Mouse (Mus musculus) limb, embryonic 11.5 days (tissue): ENCODE measurements around the gene Cdhr3. TPM values are rescaled to one million over a fixed set of nuclear protein-coding genes. Genes with fewer than 3 reads are reported as not detected.

Source experiments
- ATAC-seq: fragments of 200-750 bp; cut with Nextera tagmentation; 2 replicates; pipeline ENCODE4 v1.8.0; 2017; ENCODE audit warnings: low read depth; ENCODE audit not compliant: insufficient number of reproducible peaks, low FRiP score, low TSS enrichment
- DNase-seq: peaks from one replicate; pipeline ENCODE4 v3.0.0-alpha.2; 2015; ENCODE audit warnings: low spot score
- H3K27ac ChIP-seq: fragments of 300-500 bp; sonication (generic); replicated peaks from 2 replicates; pipeline ENCODE4 v1.5.1; 2014; ENCODE audit warnings: low read depth, mild to moderate bottlenecking, low read length
- H3K27me3 ChIP-seq: fragments of 300-500 bp; sonication (generic); 2 replicates; pipeline ENCODE4 v1.6.1; 2014; ENCODE audit warnings: mild to moderate bottlenecking, low read length, mixed read lengths; ENCODE audit not compliant: control insufficient read depth, insufficient read depth
- H3K36me3 ChIP-seq: fragments of 300-500 bp; sonication (generic); 2 replicates; pipeline ENCODE4 v1.6.1; 2014; ENCODE audit warnings: mild to moderate bottlenecking, low read length, moderate library complexity, mixed read lengths; ENCODE audit not compliant: control insufficient read depth, insufficient read depth
- H3K4me1 ChIP-seq: fragments of 300-500 bp; sonication (generic); 2 replicates; pipeline ENCODE4 v1.6.1; 2014; ENCODE audit warnings: low read length, mixed read lengths; ENCODE audit not compliant: control insufficient read depth, insufficient read depth
- H3K4me2 ChIP-seq: fragments of 300-500 bp; sonication (generic); 2 replicates; pipeline ENCODE4 v1.6.1; 2014; ENCODE audit warnings: low read depth, mild to moderate bottlenecking, moderate library complexity; ENCODE audit not compliant: severe bottlenecking
- H3K4me3 ChIP-seq: fragments of 300-500 bp; sonication (generic); 2 replicates; pipeline ENCODE4 v1.5.1; 2014; ENCODE audit warnings: low read depth, low read length
- H3K9ac ChIP-seq: fragments of 300-500 bp; sonication (generic); 2 replicates; pipeline ENCODE4 v1.6.1; 2014; ENCODE audit warnings: mild to moderate bottlenecking, low read length
- H3K9me3 ChIP-seq: fragments of 300-500 bp; sonication (generic); 2 replicates; pipeline ENCODE4 v1.6.1; 2016; ENCODE audit warnings: low read length; ENCODE audit not compliant: control insufficient read depth
- WGBS: fragments of 180-500 bp; shearing (Covaris S2); extraction: QIAGEN DNeasy Blood & Tissue Kit; methylation state at CpG from one replicate; pipeline ENCODE4 v1.1.7; 2014; 5-methylcytosine and 5-hydroxymethylcytosine counted together
- polyA plus RNA-seq: library from polyadenylated mRNA; unstranded; fragments of >200 nt; fragmentation: Nextera tagmentation; extraction: Ambion mirVana; gene quantifications from 2 replicates; pipeline ENCODE4 v1.2.1, GENCODE M21; 2014

The Cdhr3 gene
- polyA plus RNA-seq, 1 experiment from 2014 or later: not detected

GRCm38 (mm10) chr12:33096017-33096416, 3.3 kb upstream of the Cdhr3 start:
- no peak overlapping the region for H3K27ac ChIP-seq
- H3K27me3 ChIP-seq: no peaks in the 10 kb centered on the region
- H3K4me2 ChIP-seq: no peak overlapping the region
- H3K4me3 ChIP-seq: no peak overlapping the region
- ATAC-seq (no peak), DNase-seq (no peak)
- H3K36me3 ChIP-seq: no peaks in the 10 kb centered on the region
- H3K9me3 ChIP-seq: no peaks in the 10 kb centered on the region
- H3K4me1 ChIP-seq: no peaks in the 10 kb centered on the region
- H3K9ac ChIP-seq: no peak overlapping the region
- WGBS: 67% methylated on average over 3 of the region's 3 CpGs

- H3K27ac ChIP-seq: no peak overlapping the region
- H3K36me3 ChIP-seq: no peaks in the 10 kb centered on the region
- no peak for DNase-seq
- no peak overlapping the region for H3K4me2 ChIP-seq
- 73% methylated on average over 2 of the region's 2 CpGs for WGBS
- no peak overlapping the region for H3K9ac ChIP-seq
- ATAC-seq: no peak
- H3K4me3 ChIP-seq: no peak overlapping the region
- no peaks in the 10 kb centered on the region for H3K9me3 ChIP-seq
- no peaks in the 10 kb centered on the region for H3K4me1 ChIP-seq
- H3K27me3 ChIP-seq: no peaks in the 10 kb centered on the region
Observed at GRCm38 (mm10) chr12:33092196-33092595, 479 bp downstream of the Cdhr3 start.

DNA sequence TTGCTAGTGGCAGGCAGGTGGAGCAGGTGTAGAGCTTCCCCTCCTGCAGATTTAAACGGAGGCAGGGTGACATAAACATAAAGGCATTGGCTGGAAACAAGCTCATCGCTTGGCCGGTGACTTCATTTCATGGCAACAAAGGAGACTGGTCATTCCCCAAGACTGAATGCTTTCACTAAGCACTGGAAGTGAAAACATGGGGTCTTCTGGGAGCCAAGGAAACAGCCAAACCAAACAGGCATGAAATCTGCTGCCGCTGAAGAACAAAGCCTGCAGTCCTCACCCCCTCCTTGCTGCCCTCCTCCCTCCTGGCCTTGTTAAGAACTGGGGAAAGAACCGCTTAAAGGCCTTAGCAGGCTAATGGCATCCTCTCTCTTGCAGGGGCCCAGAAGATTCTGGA, 6.5 kb downstream of the Cdhr3 start:
- no peak overlapping the region for H3K27ac ChIP-seq
- ATAC-seq: no peak
- no peaks in the 10 kb centered on the region for H3K4me1 ChIP-seq
- no peak for DNase-seq
- no peak overlapping the region for H3K9ac ChIP-seq
- H3K4me3 ChIP-seq: no peak overlapping the region
- WGBS: 76% methylated on average over 5 of the region's 5 CpGs
- no peak overlapping the region for H3K4me2 ChIP-seq
- no peaks in the 10 kb centered on the region for H3K27me3 ChIP-seq
- H3K9me3 ChIP-seq: no peaks in the 10 kb centered on the region
- H3K36me3 ChIP-seq: no peaks in the 10 kb centered on the region

GRCm38 (mm10) chr12:33084683-33085082, 8.0 kb downstream of the Cdhr3 start:
- H3K9ac ChIP-seq: no peak overlapping the region
- no peak overlapping the region for H3K4me3 ChIP-seq
- H3K9me3 ChIP-seq: no peaks in the 10 kb centered on the region
- no peak overlapping the region for H3K27ac ChIP-seq
- ATAC-seq (no peak), DNase-seq (peak; percentile 74)
- H3K4me2 ChIP-seq: no peak overlapping the region
- no peaks in the 10 kb centered on the region for H3K36me3 ChIP-seq
- 31% methylated on average over 2 of the region's 2 CpGs for WGBS
- H3K27me3 ChIP-seq: no peaks in the 10 kb centered on the region
- no peaks in the 10 kb centered on the region for H3K4me1 ChIP-seq

DNA sequence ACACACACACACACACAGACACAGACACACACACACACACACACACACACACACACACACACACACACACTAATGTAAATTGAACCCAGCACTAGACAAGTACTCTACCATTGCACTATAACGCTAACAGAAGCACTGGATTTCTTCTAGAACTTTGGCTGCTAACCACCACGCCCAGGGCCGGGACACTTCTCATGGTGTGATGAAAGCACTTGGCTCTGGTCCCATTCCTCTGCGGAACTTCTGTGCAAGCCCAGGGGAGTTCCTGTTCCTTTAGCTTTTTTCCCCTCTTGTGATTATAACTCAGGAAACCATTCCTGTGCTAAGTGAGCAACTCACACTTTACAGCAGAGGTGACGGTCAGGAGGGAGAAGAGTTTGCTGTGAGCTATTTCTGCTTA, 9.3 kb downstream of the Cdhr3 start:
- Histone ChIP-seq H3K4me3 (no peak overlapping the region), H3K9me3 (no peaks in the 10 kb centered on the region), H3K27me3 (no peaks in the 10 kb centered on the region), H3K36me3 (no peaks in the 10 kb centered on the region), H3K4me1 (no peaks in the 10 kb centered on the region), H3K27ac (no peak overlapping the region), H3K9ac (no peak overlapping the region), H3K4me2 (no peak overlapping the region)
- DNase-seq (no peak), ATAC-seq (no peak)
- 74% methylated on average over 5 of the region's 5 CpGs for WGBS

DNA sequence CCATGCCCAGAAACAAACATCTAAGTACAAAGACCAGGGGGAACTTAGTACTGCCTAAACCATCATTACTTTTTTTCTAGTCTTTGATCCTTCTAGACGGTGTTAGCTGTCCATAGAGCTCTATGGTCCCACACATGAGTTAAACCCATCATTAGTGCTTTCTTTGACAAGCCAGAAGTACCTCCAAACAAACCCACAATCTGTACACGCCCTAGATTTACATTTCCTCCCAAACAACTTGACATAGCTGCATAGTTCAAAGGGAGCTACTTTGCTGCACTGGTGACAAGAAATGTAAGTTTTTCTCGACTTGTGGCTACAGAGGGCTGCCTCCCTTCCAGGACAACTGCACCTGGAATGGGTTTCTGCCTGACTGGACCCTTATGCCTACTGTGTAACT, 16.4 kb downstream of the Cdhr3 start:
- 45% methylated on average over 3 of the region's 3 CpGs for WGBS
- DNase-seq (no peak), ATAC-seq (no peak)
- H3K36me3 ChIP-seq: no peaks in the 10 kb centered on the region
- no peaks in the 10 kb centered on the region for H3K27me3 ChIP-seq
- H3K9ac ChIP-seq: no peak overlapping the region
- H3K27ac ChIP-seq: no peak overlapping the region
- no peaks in the 10 kb centered on the region for H3K4me1 ChIP-seq
- no peak overlapping the region for H3K4me2 ChIP-seq
- no peaks in the 10 kb centered on the region for H3K9me3 ChIP-seq
- no peak overlapping the region for H3K4me3 ChIP-seq

- Histone ChIP-seq H3K4me1 (no peaks in the 10 kb centered on the region), H3K27me3 (no peaks in the 10 kb centered on the region), H3K27ac (no peak overlapping the region), H3K4me3 (no peak overlapping the region), H3K9ac (no peak overlapping the region), H3K4me2 (no peak overlapping the region), H3K9me3 (no peaks in the 10 kb centered on the region), H3K36me3 (no peaks in the 10 kb centered on the region)
- ATAC-seq (no peak), DNase-seq (no peak)
- 82% methylated on average over 8 of the region's 8 CpGs for WGBS
Observed at GRCm38 (mm10) chr12:33071901-33072672, 20.6 kb downstream of the Cdhr3 start.

GRCm38 (mm10) chr12:33068977-33069376, 23.7 kb downstream of the Cdhr3 start:
- Histone ChIP-seq H3K36me3 (no peaks in the 10 kb centered on the region), H3K4me3 (no peak overlapping the region), H3K9ac (no peak overlapping the region), H3K9me3 (no peaks in the 10 kb centered on the region), H3K27ac (no peak overlapping the region), H3K4me1 (no peaks in the 10 kb centered on the region), H3K27me3 (no peaks in the 10 kb centered on the region), H3K4me2 (no peak overlapping the region)
- no peak for DNase-seq
- 74% methylated on average over 2 of the region's 2 CpGs for WGBS
- ATAC-seq: no peak

- ATAC-seq: no peak
- Histone ChIP-seq H3K4me1 (no peaks in the 10 kb centered on the region), H3K4me2 (no peak overlapping the region), H3K36me3 (no peaks in the 10 kb centered on the region), H3K4me3 (no peak overlapping the region), H3K27ac (no peak overlapping the region), H3K9ac (no peak overlapping the region), H3K9me3 (no peaks in the 10 kb centered on the region), H3K27me3 (no peaks in the 10 kb centered on the region)
- 66% methylated on average over 4 of the region's 4 CpGs for WGBS
- no peak for DNase-seq
Observed at GRCm38 (mm10) chr12:33066355-33066754, 26.3 kb downstream of the Cdhr3 start.
